Mouse (Mus musculus) urinary bladder, postnatal 25 days (tissue): ENCODE measurements around the gene Otub1.

ENCODE experiments used
- DNase-seq: peaks from one replicate; pipeline ENCODE4 v3.0.0; 2022; ENCODE audit warnings: low spot score

The Otub1 gene

DNA sequence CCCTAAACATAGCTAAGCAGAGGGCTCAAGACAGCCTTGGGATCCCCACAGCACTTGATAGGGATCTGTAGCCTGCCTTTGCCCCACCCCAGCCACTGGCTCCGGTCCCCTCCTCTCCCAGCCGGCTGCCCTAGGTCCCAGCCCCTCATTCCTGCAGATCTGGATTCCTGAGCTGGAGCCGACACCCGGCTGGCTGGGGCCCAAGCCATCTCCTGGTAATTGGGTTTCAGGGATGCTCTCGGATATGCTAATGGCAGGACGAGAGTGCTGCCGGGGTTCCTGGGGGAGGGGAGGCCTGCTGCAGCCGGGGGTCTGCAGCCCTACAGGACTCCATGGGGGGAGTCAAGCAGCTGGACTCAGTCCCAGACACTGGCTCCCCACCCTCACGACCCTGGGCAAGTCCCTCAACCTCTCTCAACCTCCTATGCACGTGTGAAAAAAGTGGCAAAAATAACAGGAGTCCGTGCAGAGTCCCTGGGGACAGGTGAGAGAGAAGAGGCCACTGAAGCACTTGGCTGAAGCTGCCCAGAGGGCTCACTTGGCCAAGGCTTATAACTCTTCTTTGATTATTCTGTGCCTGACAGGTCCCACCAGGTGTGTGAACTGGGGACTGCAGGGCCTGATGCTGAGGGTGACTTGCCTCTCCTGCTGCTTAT, 29.9 kb downstream of the Otub1 start:
- DNase-seq = no peak

DNA sequence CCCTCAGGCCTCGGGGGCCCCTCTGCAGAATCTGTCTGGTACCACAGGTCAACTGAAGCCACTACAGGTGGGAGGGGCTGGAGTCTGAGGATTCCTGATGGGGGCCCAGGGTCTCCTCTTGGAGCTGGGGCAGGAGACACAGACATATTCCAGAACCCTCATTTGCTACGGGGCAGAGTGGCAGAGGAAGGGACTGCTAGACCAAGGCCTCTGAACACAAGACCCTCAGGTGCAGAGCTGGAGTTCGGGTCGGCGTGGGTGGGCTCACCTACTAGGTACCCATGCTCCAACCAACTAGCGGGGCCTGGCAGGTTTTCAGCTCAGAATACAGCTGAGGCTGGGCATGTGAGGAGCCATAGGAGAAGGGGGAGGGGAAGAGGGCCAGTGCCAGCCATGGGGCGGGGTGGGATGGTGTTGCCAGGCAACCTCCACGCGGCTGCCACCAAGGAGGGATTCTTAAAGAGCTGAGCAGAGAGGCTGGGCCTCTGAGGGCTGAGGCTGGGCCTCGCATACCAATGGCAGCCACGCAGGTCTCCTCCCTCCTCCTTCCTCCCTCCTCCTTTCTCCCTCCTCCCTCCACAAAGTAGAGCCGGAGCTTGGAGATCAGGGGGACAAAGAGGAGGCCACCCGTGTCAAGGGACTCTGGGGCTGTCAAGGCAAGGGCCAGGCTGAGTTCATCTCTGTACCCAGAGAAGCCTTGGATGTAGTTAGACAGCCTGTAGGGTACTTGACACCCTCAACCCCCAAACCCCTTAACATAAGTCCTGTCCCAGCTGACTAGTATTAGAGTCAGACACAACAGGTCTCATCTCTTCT, 33.9 kb downstream of the Otub1 start:
- no peak for DNase-seq

DNA sequence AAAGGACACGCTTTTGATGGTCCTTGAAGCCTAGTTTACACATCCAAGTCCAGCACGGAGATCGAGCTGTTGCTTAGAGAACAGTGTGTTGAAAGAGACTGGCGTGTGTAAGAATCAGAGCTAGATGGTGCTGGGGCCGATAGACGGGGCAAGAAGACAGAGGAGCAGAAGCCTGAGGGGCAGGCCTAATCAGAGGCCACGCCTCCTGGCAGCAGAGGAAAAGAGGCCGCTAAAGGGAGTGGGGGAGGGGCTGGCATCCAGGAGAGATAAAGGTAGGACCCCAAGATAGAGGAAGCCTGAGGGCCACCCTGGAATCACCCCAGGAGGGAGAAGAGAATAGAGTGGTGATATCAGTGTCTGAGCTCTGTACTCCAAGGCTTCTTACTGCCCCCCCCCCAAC, 34.7 kb downstream of the Otub1 start:
- DNase-seq = no peak

DNA sequence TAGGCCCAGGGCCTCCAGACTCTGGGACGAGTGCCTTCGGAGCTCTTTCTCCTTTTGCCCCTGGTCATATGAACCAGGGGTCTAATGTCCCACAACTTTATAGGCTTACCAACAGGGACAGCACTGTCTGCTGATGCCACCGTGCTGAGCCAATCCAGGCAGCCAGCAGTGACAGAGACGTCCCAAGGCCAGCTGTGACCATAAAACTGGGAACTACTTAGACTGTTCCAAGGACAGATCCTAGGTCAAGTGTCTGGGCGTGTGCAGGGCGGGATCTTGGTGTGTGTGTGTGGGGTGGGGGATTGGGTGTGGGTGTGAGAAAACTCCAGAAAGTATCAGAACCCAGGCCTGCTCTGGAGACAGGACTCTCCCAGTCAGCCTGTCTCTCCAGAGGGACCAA, 35.2 kb downstream of the Otub1 start:
- DNase-seq = no peak

DNA sequence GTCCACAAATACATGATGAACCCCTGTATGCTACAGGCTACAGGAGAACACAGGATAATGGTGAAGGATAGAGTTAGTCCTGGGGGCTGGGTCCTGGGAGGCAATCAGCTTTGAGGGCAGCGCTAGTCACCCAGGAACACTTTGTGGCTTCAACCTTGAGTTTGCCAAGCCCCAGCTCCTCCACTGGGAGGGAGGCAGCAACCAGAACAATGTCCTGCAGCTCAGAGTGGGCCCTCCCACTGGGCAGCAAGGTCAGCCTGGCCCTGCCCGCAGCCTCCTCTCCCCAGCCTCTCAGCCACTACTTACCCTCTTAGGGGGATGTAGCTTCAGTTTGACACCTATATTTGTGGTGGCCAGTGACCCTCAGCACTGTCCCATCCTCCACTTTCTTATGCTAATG, 37.7 kb downstream of the Otub1 start:
- DNase-seq = no peak

DNA sequence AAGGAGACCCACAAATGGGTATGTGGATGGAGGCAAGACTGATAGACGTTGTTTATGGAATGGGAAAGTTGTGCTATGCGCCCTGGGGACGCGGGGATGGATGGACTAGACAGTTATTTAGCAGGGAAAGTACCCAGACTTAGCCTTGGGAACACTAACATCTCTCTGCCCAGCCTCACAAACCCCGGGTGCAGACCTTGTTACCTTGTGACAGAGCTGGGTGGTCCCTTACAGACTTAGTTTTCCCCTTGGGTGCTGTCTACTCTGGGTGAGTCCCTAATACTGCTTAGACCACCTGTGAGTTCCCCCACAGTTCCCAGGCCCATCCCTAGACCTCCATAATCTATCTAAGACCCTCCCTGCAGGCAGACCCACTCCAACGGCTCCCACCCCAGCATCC, 39.3 kb downstream of the Otub1 start:
- no peak for DNase-seq

DNA sequence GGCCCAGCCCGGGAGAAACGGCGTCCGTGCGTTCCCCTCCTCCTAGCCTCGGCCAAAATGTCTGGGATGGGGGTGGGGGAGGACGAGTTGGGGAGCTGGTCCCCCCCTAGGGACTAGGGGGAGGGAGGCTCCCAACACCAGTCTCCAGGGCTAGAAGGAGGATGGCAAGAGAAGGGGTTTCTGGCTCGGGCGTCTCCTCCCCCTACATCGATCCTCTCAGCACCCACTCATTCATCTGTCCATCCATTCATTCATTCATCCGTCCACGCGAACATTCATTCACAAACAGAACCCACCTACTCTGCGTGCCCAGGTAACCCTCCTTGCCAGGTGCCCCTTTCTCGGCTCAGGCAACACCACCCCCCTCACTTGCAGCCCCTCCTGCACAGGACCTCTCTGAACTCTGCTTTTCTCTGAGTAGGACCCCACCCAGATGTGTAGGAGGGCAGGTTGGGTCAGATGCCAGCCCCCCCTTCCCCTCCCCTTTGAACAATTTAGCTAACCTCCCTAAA, 39.9 kb downstream of the Otub1 start:
- no peak for DNase-seq

DNA sequence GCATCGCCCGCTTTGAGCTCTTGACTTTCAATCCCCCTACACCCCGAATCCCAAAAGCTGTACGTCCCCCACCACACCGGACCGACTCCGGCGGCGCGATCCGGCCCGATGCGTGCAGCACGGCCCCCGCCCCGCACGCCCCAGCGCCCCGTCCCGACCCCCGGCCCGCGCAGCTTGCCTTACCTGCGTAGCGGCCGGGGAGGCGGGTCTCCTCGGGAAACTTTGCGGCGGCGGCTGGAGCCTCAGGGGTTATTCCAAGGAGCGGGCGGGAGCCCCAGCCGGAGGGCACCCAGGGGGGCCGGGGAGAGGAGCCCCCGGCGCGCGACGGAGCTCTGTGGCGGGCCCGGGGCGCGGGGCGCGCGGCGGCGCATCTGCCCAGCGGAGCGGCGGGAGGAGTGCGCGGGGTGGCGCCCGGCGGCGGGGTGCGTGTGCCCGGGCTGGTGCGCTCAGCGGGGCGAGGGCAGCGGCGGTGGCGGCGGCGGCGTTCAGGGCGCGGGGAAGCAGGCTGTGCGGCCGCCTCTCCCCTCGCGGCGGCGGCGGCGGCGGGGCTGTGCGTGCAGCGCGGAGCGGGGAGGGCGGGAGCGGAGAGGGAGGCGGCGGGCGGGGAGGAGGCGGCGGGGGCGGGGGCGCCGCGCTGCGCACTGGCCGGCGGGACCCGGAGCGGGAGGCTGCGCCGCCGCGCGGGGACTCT, 40.5 kb downstream of the Otub1 start:
- no peak for DNase-seq

DNA sequence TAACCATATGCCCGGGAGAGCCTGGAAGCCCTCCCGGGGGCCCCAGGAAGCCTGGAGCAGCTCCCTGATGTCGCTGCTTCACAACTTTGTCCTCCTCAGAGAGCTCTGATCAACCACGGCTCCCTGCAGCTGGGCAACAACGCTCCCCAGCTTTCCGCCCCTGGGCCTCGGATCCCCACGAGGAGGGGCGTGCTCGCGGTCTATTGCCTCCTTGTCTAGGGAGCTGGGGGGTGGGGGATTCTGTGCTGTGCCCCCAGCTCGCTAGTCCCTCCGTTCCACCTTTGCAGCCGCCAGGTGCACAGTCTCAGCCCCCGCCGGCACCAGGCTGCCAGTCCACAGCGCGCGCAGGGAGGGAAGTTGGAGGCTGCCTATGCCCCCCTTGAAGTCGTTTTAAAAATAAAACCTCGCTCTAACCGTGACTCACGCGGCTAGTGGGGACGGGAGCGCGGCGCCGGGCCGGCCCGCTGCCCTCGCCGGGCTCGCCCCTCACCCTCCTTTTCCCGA, 41.2 kb downstream of the Otub1 start:
- DNase-seq = no peak

DNA sequence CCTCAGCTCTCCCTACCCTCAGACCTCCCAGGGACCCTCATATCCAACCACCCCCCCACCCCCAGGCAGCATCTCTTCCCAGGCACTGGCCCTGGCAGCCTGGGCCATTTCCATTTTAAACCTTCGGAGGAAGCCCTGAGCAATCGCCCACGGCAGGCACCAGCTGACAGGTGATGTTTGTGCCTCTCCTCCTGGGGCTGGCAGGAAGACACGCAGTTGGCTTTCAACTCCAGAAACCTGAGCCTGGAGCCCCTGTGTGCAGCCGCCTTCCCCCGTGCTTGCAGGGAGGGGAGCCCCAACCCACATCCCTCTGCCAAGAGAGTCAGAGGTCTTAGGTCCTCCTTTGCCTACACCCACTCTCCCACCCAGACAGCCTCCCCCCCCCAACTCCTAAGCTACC, 41.9 kb downstream of the Otub1 start:
- DNase-seq = no peak

DNA sequence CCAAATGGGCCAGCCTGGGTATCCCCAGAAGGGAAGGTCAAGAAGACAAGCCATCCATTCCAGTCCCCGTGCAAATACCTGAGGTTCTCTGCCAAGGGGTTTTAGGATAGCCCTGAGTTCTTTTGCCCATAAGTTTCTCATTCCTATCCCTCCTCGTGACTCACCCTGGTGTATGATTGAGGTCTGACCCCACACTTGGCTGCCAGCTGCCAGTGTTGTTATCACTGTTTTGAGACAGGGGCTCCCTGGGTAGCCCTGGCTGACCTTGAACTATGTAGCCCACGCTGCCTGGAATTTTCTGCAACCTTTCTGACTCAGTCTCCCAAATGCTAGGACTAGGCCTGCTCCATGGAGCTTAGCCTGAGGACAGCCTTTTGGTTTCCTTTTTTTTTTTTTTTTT, 45.1 kb downstream of the Otub1 start:
- DNase-seq = no peak

DNA sequence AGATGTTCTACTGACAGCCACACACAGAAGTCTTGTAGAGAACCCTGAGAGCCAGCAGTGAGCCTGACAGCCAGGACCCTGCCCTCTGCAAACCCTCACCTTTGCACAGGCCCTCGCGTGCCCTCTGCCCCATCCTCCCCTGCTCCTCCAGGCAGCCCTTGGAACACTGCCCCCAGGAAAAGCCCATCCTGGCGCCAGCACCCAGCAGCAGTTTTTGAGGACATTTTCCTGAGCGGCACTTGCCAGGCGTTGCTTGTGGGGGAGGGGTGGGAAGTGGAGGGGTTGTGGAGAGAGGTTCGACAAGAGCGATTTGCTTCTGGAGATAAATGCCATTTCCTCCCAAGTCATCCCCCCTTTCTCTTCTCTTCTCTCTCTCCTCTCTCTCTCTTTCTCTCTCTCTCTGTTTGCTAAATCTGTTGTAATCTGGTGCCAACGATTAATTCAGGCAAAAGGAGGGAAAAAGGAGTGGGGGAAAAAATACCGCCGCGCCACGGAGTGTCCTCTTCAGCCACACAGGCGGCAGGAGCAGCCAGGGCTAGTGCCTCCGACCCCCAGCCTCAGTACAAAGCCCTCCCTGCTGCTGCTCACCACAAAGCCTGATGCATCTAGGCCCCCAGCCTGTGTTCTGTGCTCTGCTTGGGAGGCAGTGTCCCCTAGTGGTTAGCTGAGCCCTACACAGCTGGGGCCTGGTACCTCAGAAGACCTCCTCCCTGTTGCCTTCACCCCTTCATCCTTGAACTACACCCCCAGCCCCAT, 45.8 kb downstream of the Otub1 start:
- no peak for DNase-seq

DNA sequence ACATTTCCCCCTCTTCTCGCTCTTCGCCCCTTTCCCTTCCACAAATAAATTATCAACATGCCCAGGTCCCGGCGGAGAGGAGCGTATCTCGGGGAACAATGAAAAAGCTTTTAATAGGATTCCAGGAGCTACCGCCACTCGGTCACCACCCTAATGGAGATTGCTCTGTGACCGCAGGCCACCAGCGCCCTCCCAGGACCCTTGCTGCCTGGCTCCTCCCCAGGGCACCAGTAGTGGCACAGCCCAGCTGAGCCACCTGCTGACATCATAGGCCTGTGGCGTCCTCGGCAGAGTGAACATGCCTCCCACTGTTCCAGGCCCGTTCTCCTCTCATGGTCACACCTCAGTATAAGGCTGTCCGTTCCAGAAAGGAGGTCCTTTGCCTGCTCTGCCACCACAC, 48.4 kb downstream of the Otub1 start:
- no peak for DNase-seq

DNA sequence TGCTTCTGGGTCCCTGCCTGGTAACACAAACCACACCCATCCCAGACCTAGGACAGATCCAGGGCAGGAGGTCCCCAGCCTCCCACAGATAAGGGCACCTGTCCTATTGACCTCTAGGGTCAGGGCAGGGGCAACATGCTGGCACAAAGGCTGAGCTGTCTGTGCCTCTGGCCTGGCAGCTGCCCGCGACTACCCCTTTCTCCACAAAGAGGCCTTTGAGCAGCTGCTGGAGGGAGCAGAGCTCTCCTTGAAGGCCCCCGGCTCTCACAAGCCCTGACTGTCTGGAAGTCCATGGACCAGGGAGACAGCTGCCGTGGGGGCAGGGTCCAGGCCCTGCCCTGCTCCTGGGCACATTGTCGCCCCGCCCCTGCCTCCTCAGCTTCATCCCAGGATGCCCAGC, 50.9 kb downstream of the Otub1 start:
- DNase-seq = no peak

DNA sequence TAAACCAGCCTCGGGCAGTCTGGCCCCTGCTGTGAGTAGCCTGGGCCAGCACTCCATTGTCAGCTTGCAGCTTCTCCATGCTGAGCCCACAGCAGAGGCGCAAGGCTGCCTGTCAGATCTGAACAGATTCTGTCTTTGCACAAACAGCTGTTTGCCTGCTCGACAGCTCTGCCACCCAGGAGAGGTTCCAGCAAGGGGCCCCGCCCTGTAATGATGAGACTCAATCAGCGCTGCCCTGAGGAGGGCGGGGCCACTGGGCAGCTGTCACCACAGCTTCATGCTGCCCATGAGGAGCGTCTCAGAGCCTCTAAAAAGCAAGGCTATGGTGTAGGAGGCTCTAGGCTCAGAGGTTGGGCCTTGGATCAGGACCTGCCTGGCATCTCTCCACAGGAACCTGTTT, 52.9 kb downstream of the Otub1 start:
- no peak for DNase-seq

DNA sequence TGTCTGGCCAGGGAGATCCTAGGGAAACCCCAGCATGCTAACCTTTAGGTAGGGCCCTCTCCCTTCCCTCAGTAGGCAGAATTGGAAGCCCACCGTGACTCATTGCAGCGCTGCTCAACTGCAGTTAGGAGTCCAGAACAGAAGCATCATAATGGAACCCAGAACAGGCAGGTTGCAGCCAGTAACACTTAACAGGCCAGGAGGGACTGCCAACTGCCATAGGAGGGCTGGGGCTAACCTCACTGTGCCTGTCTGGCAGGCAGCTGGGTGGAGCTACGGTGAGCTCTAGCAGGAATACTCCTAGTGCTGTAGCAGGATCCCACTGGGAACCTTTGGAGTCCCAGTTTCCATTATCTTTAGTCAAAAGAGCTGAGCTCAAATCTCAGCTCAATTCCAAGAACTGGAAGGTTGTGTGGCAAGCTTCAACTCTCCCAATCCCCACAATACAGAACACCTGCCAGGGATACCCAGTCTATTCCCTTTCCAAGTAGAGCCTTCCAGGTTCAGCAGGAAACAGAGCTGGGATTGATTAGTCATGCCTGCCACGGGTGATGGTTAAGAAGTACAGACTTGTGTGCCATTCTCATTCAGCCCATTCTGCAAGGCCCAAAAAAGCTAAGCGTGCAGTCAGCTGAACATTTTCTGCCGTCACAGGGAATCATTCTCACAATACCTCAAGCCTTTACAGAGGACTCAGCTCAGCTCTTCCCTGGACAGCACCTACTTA, 54.0 kb downstream of the Otub1 start:
- no peak for DNase-seq

DNA sequence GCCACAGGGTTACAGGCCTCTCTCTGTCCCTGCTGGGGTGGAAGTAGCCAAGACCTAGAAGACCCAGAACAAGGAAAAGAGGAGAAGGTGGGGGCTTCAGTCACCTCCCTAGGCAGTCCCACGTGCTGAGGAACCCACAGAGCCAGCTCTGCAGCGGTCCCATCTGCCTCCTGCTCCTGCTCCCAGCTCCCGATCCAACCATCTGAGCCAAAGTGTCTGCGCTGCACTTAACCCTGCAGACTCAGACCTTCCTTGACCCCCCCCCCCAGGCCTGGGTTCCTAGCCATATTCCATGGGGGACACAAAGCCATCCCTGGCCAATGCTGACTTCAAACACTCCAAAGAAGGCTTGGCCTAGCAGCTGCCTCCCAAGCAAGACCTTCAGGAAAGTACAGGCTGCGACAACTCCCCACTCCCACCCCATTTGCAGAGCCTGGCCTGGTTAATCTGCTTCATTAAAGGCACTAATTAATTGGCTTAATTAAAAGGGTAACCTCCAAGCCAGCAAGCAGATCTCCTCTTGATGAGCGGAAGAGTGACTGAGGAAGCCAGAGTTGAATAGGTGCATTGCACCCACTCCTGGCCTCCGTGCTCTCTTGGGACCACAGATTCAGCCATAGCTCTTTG, 54.7 kb downstream of the Otub1 start:
- no peak for DNase-seq

DNA sequence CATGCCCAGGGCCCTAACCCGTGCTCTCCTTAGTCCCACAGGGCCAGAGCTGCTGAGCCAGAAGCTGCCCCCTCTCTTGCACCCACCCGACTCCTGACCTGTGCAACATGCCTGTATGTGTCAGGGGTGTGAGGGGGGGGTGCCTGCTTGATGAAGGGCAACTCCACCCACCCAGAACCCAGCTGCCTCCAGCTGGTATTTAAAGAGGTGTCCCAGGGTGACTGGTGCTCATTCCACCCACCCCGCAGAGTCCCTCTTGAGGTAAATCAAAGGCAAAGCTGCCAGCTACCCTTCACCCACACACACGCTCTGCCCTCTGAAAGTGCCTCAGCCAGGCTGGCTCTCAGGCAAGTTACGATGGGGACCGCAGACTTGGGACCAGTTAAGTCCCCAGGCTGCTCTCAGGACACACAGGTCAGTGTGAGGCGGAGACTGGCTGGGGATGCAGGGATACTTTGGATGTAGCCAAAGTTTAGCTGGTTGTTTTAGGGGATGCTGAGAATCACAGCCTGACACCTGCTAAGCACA, 56.9 kb downstream of the Otub1 start:
- DNase-seq = no peak

DNA sequence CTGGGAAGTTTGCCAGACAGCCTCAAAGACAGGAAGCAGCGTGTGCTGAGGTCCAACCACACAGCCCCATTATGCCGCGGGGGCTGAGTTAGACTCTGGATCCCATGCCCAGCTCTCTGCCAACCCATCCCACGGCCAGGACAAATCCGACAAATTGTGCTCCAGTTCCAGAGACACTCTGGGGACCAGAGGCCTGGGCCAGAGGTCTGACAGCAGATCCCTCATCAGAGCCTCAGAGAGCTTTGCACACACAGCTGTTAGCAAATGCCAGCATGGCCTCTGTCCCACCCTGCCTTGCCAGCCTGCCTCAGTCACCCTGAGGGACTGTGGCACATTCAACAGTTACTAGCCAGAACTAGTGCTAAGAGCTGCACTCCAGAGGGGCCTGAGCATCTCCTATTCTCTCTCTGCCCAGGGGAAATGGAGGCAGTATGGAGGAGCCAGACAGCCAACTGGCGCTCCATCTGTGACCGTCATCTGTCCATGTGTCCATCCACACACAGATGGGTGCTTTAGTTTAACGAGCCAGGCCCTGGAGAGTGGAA, 57.5 kb downstream of the Otub1 start:
- DNase-seq = no peak
